8 mouse cellular contexts compared by ENCODE assay signal in genomic region chr2:84727172-84727858, GRCm38 (mm10). TPM values are rescaled to one million over a fixed set of nuclear protein-coding genes. Genes with fewer than 3 reads are reported as not detected.
A peak's percentile ranks its signal among the peaks of the same experiment; 100 is the strongest.
DNase-seq lines count a peak whose midpoint lies in the region; ATAC-seq and TF ChIP-seq lines count a peak whose summit lies in the region.

Gene Clp1 (minus strand): TSS chr2:84727350.

- peak; percentile 54; the same call in 1 of the 2 replicates for TF ChIP-seq POLR2A in olfactory bulb, adult 2 months (IDR thresholded peaks at IDR 0.05; ENCODE audit: insufficient read depth, low read depth, low read length)
- 0 out of 2 replicates have a peak, but pooled peaks have one; percentile 47 for TF ChIP-seq POLR2A in thymus, adult 2 months (IDR thresholded peaks at IDR 0.05; ENCODE audit: control insufficient read depth, extremely low read depth, insufficient read depth, low read length, poor library complexity)

- H3K9ac ChIP-seq in forebrain, embryonic 16.5 days (replicated peaks; ENCODE audit: low read depth, low read length) = peak within 1 kb of the TSS; percentile 71
- peak within 1 kb of the TSS; percentile 64 for H3K9ac ChIP-seq in lung, embryonic 14.5 days

- peaks cover 33% of the 10 kb centered on the region for H3K36me3 ChIP-seq in G1E (replicated peaks)
- peaks cover 7% of the 10 kb centered on the region for H3K36me3 ChIP-seq in forebrain, embryonic 16.5 days (ENCODE audit: control insufficient read depth, insufficient read depth)
- H3K36me3 ChIP-seq in lung, embryonic 14.5 days (ENCODE audit: insufficient read depth) = peaks cover 27% of the 10 kb centered on the region
- peaks cover 18% of the 10 kb centered on the region for H3K36me3 ChIP-seq in thymus, adult 2 months (ENCODE audit: control insufficient read depth, insufficient read depth, low read length)

- peak within 1 kb of the TSS; percentile 86 for H3K27ac ChIP-seq in forebrain, embryonic 16.5 days (ENCODE audit: low read length)
- peak within 1 kb of the TSS; percentile 90 for H3K27ac ChIP-seq in layer of hippocampus, adult 2 months
- H3K27ac ChIP-seq in lung, embryonic 14.5 days (ENCODE audit: low read depth) = peak within 1 kb of the TSS; percentile 88
- H3K27ac ChIP-seq in olfactory bulb, adult 2 months (ENCODE audit: insufficient read depth, low read depth, low read length) = peak within 1 kb of the TSS; percentile 58
- peak within 1 kb of the TSS; percentile 74 for H3K27ac ChIP-seq in thymus, adult 2 months (ENCODE audit: control insufficient read depth, insufficient read depth, low read length)

- no peak for TF ChIP-seq CTCF in G1E (IDR thresholded peaks at IDR 0.05; ENCODE audit: low read depth, low read length)
- no peak for TF ChIP-seq CTCF in layer of hippocampus, adult 2 months (conservative IDR thresholded peaks at IDR 0.05)
- TF ChIP-seq CTCF in lung, embryonic 14.5 days (IDR thresholded peaks at IDR 0.05; ENCODE audit: low read depth) = no peak
- TF ChIP-seq CTCF in olfactory bulb, adult 2 months (IDR thresholded peaks at IDR 0.05; ENCODE audit: insufficient read depth, low read depth, low read length) = no peak
- no peak for TF ChIP-seq CTCF in thymus, adult 2 months (IDR thresholded peaks at IDR 0.05; ENCODE audit: borderline replicate concordance, control insufficient read depth, extremely low read depth, insufficient read depth, low read length, poor library complexity)

- DNase-seq in G1E (ENCODE audit: low spot score) = peak; percentile 82
- DNase-seq in cerebellum, adult 18-20 months = peak; percentile 96 to 97
- DNase-seq in heart, postnatal 36 days = peak; percentile 93 to 95
- peak; percentile 94 to 96 for DNase-seq in layer of hippocampus, adult 2 months (ENCODE audit: low spot score in 2 of 2)
- peak; percentile 99 for DNase-seq in lung, embryonic 14.5 days
- peak; percentile 96 for DNase-seq in thymus, adult 2 months

- peak; percentile 98 for ATAC-seq in G1E (ENCODE audit: extremely low read depth, insufficient number of reproducible peaks, low FRiP score, poor library complexity, severe bottlenecking)
- peak; percentile 97 for ATAC-seq in forebrain, embryonic 16.5 days
- ATAC-seq in lung, embryonic 14.5 days (ENCODE audit: insufficient read depth) = peak; percentile 96

- H3K4me2 ChIP-seq in forebrain, embryonic 16.5 days (ENCODE audit: low read length) = peak within 1 kb of the TSS; percentile 98
- H3K4me2 ChIP-seq in lung, embryonic 14.5 days = peak within 1 kb of the TSS; percentile 87

- intact Hi-C loops in heart, postnatal 36 days (cut with DNase I) = no loop called here

- H3K27me3 ChIP-seq in G1E (ENCODE audit: insufficient read depth, low read length) = 0 out of 2 replicates have a peak, but pooled peaks cover 2% of the 10 kb centered on the region
- H3K27me3 ChIP-seq in forebrain, embryonic 16.5 days (replicated peaks; ENCODE audit: control insufficient read depth, insufficient read depth, low read length) = no peaks in the 10 kb centered on the region
- no peaks in the 10 kb centered on the region for H3K27me3 ChIP-seq in lung, embryonic 14.5 days (ENCODE audit: insufficient read depth, low read length)
- H3K27me3 ChIP-seq in thymus, adult 2 months (ENCODE audit: control insufficient read depth, insufficient read depth, low read length) = no peaks in the 10 kb centered on the region

- H3K9me3 ChIP-seq in G1E (replicated peaks) = no peaks in the 10 kb centered on the region
- H3K9me3 ChIP-seq in forebrain, embryonic 16.5 days (ENCODE audit: control insufficient read depth, low read length) = no peaks in the 10 kb centered on the region
- H3K9me3 ChIP-seq in lung, embryonic 14.5 days (ENCODE audit: low read depth, low read length) = no peaks in the 10 kb centered on the region

- WGBS in forebrain, embryonic 16.5 days = under 1% methylated on average over 39 of the region's 39 CpGs
- under 1% methylated on average over 39 of the region's 39 CpGs for whole genome bisulfite sequencing in lung, embryonic 14.5 days
- WGBS in olfactory bulb, adult 2 months = under 1% methylated on average over 39 of the region's 39 CpGs
- WGBS in thymus, adult 2 months = 1% methylated on average over 39 of the region's 39 CpGs

- H3K4me3 ChIP-seq in G1E (ENCODE audit: low read depth, low read length) = peak within 1 kb of the TSS; percentile 73
- peak within 1 kb of the TSS; percentile 70 for H3K4me3 ChIP-seq in forebrain, embryonic 16.5 days (replicated peaks; ENCODE audit: low read length)
- peak within 1 kb of the TSS; percentile 89 for H3K4me3 ChIP-seq in layer of hippocampus, adult 2 months
- peak within 1 kb of the TSS; percentile 63 for H3K4me3 ChIP-seq in lung, embryonic 14.5 days (ENCODE audit: low read depth, low read length)
- peak within 1 kb of the TSS; percentile 61 for H3K4me3 ChIP-seq in olfactory bulb, adult 2 months (ENCODE audit: insufficient read depth, low read depth, low read length)
- peak within 1 kb of the TSS; percentile 78 for H3K4me3 ChIP-seq in thymus, adult 2 months (ENCODE audit: control insufficient read depth, insufficient read depth, low read length)

- H3K4me1 ChIP-seq in G1E (ENCODE audit: insufficient read depth, low read depth, low read length) = peaks cover 43% of the 10 kb centered on the region
- H3K4me1 ChIP-seq in forebrain, embryonic 16.5 days (replicated peaks; ENCODE audit: control insufficient read depth, insufficient read depth, low read length) = peaks cover 25% of the 10 kb centered on the region
- H3K4me1 ChIP-seq in lung, embryonic 14.5 days (ENCODE audit: insufficient read depth) = peaks cover 3% of the 10 kb centered on the region; the same call in 1 of the 2 replicates
- peaks cover 9% of the 10 kb centered on the region for H3K4me1 ChIP-seq in olfactory bulb, adult 2 months (ENCODE audit: control insufficient read depth, insufficient read depth, low read length)
- peaks cover 11% of the 10 kb centered on the region for H3K4me1 ChIP-seq in thymus, adult 2 months (replicated peaks; ENCODE audit: control insufficient read depth, insufficient read depth, low read length)

RNA-seq across cellular contexts. Expression of gene Clp1, which starts in this region (rescaled TPM):
- total RNA-seq in G1E (2014; fragmentation: Nextera tagmentation) = 30.0 and 30.7 TPM in 2 replicates
- total RNA-seq in G1E (2017) = 44.7 and 51.0 TPM in 2 replicates
- polyA plus RNA-seq in G1E (2012) = 0.98 and 1.1 TPM in 2 replicates
- 28.1 and 28.8 TPM in 2 replicates for polyA plus RNA-seq in forebrain, embryonic 16.5 days (2015; fragmentation: Nextera tagmentation; extraction: Ambion mirVana)
- total RNA-seq in heart, postnatal 36 days (2021) = 1 to 10 TPM; 6.1 to 6.2 TPM
- total RNA-seq in layer of hippocampus, adult 2 months (2021) = 1 to 10 TPM; 8.1 to 8.8 TPM
- 25.6 and 28.1 TPM in 2 replicates for polyA plus RNA-seq in lung, embryonic 14.5 days (2014; fragmentation: Nextera tagmentation; extraction: Ambion mirVana)
- polyA plus RNA-seq in olfactory bulb, adult 2 months (2012; ENCODE audit: insufficient read depth, insufficient read length, low replicate concordance, missing spikeins) = not detected in 2 replicates
- 25.0 and 29.3 TPM in 2 replicates for polyA plus RNA-seq in thymus, adult 2 months (2012; rRNA removed)

Comparison
In these comparisons a context has a peak if more than half of its experiments do, and no peak if none do; other contexts are left out.
1. Peak in every context shown above with its lines: DNase-seq, ATAC-seq, H3K4me3 ChIP-seq and H3K27ac ChIP-seq.